Mouse (Mus musculus) myocyte (in vitro differentiated cells): Measurements from ENCODE around the gene Mgst3.

ENCODE experiments used
- CEBPB ChIP-seq: IDR thresholded peaks from 2 replicates; pipeline ENCODE4 v1.6.1; 2011; ENCODE audit warnings: mild to moderate bottlenecking, moderate library complexity; ENCODE audit not compliant: poor library complexity, insufficient read depth, severe bottlenecking
- POLR2A ChIP-seq: IDR thresholded peaks from one replicate; pipeline ENCODE4 v1.6.1; 2011; ENCODE audit warnings: low read depth, mild to moderate bottlenecking, control low read depth, moderate library complexity; ENCODE audit not compliant: insufficient read length
- SRF ChIP-seq: IDR thresholded peaks from one replicate; pipeline ENCODE4 v1.6.1; 2011; ENCODE audit warnings: low read depth; ENCODE audit not compliant: control insufficient read depth, insufficient read length
- TCF3 ChIP-seq: IDR thresholded peaks from one replicate; pipeline ENCODE4 v1.6.1; 2011; ENCODE audit warnings: low read depth, control low read depth; ENCODE audit not compliant: insufficient read length

DNA sequence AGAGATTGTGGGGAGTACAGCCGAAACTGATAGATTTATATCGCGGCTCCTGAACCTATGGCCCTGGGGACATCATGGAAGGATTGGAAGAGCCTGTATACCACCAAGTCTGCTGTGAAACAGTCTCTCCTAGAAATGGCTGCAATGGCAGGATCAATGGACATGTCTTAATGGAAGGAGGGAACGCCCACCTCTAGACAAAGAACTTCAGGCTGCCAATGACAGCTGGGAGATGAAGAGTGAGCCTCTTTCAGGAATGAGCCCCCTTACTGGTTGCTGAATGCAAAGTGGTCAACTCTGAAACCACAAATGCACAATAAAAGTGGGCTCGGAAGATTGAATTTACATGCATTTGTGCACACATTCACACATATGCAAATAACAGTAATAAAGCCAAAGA, 10.9 kb downstream of the Mgst3 start:
- no peak for TF ChIP-seq POLR2A
- TF ChIP-seq SRF: no peak
- no peak for TF ChIP-seq CEBPB
- no peak for TF ChIP-seq TCF3
